Mouse (Mus musculus): Measurements from ENCODE around the gene Hipk4. TPM values are rescaled to one million over a fixed set of nuclear protein-coding genes. Genes with fewer than 3 reads are reported as not detected.

Hipk4 gene
- total RNA-seq, 2 experiments from 2014 or later: not detected

DNA sequence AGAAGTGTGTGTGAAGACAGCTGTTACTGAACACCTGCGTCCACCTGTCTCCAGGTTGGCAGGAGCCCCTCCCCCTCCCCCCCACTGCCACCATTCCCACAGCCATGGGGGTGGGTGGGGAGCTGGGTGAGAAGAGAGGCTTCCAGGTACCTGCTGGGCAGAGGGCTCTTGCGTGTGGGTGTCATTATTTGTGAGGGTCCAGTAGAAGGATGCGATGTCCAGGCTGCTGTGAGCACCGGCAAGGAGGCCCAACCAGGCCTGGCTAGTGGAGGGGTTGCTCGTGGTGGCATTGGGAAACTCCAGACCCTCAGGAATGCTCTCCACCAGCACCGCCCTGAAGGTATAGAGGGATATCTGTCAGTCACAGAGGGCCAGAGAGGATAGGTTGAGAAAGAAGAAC is 17.9 kb downstream of the Hipk4 start:
- DNase-seq: no peak

- peak; percentile 82 to 85 for DNase-seq
Measured at GRCm38 (mm10) chr7:27541431-27541830, 18.4 kb downstream of the Hipk4 start.

GRCm38 (mm10) chr7:27541922-27542321 is 18.9 kb downstream of the Hipk4 start:
- DNase-seq: no peak

DNA sequence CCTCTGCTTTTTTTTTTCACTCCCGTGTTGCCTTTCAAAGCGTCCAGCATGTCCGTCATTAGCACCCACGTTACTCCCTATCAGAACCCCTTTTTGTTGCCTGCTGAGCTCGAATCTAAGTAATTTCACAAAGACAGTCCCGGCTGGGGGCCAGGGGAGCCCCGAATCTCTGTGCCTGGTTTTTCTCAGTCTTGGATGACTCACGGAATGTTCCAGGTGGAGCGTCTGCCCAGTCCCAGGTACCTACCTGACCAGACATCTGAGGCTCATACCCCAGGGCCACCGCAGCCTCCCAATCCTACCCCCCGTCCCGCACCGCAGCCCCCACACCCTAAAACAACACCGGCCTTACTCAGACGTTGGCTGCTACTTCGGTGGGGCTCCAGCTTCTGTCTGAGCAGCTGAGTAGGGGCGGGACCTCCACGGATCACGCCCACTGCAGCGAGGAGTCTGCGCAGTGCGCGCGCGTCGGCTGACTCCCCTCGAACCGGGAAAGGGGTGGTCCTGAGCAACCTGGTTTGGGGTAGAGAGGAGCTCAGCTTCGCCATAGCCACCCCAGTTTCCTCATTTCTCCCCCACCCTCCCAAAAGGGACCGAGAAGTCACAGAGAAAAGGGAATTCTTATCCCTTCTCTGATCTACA is 19.4 kb downstream of the Hipk4 start:
- peak; percentile 91 for DNase-seq

DNA sequence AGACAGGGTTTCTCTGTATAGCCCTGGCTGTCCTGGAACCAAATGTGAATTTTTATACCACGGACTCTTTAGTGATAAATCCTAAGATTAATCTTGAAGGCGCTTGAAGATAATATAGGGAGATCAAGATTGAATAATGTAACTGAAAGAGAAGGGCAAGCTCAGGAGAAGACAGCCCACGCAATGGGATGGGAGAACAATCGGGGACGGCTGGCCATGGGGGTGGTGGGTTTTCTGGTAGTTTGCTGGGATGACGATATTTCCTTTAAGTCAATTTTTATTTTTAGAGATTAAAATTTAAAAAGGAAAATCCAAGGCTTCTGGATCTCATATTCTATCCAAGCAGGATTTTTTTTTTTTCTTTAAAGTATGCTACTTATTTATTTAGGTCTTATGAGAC is 20.0 kb downstream of the Hipk4 start:
- DNase-seq: no peak

- DNase-seq: no peak
Measured at GRCm38 (mm10) chr7:27543851-27544250, 20.8 kb downstream of the Hipk4 start.

DNA sequence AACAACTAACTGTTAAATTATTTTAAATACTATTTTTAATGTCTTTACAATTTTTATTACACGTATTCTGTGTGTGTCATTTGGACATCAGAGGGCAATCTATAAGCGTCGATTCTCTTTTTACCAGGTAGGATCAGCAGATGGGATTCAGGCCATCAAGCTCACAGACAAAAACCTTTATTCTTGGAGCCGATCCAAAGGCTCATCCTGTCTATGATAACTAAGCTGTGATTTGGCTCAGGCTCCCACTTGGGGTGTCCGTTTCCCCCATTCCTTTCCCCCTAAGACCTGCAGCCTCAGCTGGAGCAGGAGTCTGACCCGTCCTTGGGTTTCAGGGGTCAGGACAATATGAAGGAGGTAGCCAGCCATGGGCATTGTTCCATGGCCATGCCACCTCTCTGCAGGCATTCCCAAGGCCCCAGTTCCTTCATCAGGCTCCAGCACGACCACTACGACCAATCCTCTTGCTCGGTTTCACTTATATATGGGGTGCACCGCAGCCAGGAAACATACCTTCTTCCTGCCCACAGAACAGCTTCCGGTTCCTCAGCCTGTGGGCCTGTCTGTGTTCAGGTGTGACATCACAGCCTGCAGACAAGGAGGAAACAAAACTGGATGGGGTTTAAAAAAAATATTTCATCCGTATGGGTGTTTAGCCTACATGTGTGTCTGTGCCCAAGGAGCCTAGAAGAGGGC is 21.8 kb downstream of the Hipk4 start:
- no peak for DNase-seq

DNA sequence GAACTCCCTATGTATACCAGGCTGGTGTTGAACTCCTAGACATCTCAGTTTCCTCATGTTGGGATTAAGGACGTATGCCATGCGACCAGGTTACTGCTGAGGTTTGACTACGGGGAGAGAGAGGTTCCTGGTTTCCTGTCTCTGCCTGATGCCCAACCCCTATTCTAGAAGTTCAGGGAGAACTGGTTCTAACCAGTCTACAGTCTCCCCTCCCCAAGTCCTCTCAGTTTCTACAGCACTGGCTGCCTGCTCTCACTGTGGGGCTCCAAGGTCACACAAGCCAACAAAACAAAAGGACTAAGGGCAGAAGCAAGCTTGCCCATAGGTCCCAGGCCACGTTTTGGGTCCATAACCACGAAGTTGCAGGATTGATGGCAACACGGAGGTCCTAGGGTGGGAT is 26.5 kb downstream of the Hipk4 start:
- no peak for DNase-seq

DNA sequence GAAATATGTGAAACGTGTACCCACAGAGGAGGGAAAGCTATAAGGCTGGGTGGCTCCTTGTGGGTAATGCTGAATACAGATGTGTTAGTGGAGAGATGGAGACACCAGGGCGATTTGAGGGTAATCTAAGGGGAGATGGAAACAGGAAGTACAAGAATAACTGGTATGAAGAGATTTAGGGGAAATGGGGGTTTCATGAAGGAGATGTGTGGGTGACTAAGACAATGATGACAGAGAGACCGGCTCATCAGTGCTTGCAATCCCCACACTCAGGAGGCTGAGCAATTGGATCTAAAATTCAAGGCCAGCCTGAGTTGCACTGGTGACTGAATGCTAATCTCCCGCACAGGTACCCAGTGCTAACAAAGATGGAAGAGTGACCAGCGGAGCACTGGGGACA is 29.0 kb downstream of the Hipk4 start:
- no peak for DNase-seq

GRCm38 (mm10) chr7:27552931-27553513 is 30.0 kb downstream of the Hipk4 start, which contains the start of the genes Pld3 and 2310022A10Rik:
Gene Pld3, minus strand, starts transcription at chr7:27553218.
Gene 2310022A10Rik, plus strand, starts transcription at chr7:27553233.
- DNase-seq: peak; percentile 97

DNA sequence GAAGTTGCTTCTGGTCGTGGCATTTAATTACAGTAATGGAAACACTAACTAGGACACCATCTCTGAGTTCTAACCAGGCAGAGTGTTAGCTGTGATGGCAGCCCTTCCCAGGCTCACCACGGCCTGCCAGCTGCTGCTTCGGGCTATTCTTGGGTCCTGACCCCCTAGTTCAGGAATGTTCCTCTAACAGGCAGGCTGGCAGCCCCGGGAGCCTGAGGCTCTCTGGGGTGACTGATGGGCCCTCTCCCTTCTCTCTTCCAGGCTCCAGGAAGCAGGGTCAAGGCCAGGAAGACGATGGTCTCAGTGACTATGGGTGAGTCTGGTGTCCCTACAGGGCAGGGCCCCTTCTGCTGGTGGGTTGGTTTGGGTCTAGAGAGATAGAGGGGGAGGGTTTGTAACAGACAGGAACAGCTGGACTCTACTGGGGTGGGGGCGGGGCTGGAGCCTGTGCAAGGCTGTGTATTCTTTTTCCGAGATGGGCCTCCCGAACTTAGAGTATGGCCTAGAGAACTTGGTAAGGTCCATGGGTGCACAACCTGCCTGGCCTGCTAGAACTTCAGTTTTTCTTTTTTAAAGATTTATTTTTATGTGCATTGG is 37.3 kb downstream of the Hipk4 start:
- DNase-seq: no peak

- no peak for DNase-seq
Measured at GRCm38 (mm10) chr7:27560978-27561377, 37.9 kb downstream of the Hipk4 start.

DNA sequence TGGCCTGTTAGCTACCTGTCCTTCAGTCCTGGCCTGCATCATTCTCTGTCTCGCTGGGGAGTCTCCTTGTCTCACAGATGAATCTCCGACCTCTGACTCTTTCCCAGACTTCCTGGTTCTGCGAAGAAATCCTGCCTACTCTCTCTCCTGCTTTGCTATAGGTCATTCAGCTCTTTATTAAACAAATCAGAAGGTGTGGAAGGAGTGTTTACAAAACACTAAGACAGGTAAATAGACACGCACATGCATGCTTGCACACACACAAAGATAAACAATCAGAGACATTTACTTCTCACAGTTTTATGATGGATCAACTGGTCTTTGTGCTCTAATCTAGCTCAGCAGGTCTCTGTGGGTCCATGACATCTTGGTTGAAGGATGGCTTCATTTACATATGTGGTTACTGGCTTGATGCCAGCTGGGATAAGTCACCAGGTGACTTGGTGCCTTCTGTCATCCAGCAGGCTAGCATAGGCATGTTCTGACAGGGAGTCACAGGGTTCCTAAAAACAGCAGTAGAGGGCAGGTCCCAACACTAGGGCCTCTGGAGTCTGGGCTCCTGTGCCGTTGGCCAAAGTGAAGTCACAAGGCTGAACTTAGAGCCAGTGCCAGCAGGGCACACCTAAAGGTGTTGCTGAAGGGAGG is 46.6 kb downstream of the Hipk4 start:
- no peak for DNase-seq

DNA sequence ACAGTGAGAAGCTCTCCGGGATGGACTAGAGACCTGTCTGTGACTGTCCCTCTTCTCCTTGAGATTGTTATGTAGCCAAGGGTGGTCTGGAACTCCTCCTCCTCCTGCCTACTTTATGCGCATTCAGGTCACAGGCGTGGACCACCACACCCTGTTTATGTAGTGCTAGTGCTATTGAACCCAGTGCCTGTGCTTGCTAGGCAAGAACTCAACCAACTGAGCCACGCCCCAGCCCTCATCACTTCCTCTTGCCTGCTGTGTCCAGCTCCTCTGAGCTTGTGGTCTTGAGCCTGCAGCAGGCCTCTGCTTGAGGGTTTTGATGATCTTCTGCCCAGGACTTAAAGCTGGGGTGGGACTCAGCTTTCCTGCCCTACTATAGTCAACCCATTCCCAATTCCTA is 49.1 kb downstream of the Hipk4 start:
- DNase-seq: no peak

GRCm38 (mm10) chr7:27574124-27574880 is 51.2 kb downstream of the Hipk4 start:
- no peak for DNase-seq

DNA sequence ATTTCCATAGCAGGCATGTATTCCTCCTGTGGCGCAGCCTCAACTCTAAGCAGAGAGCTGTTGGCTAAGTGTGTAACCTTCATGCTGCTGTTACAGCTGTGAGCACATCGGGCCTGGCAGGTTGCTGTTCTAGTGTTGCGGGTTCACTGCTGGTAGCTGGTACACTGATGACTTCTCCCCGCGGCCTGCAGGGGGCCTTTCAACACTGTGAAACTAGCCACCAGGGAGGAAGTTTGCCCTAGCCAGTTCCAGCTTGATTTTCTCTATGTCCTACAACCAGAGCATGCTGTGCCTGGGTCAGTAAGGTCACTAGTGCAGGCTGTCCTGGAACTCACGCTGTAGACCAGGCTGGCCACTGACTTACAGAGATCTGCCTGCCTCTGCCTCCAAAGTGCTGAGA is 53.8 kb downstream of the Hipk4 start:
- no peak for DNase-seq

DNA sequence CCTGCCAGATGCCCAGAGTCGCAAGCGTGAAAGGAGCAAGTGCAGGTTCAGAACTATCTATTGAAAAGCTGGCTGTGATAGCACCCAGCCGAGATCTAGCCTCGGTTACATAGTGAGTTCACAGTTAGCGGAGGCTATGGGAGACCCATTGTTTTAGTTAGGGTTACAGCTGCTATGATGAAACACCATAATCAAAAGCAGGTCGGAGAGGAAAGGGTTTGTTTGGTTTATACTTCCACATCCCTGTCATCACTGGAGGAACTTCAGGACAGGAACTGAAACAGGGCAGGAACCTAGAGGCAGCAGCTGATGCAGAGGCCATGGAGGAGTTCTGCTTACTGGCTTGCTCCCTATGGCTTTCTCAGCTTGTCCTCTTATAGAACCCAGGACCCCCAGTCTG is 54.5 kb downstream of the Hipk4 start:
- DNase-seq: no peak

GRCm38 (mm10) chr7:27578465-27578864 is 55.4 kb downstream of the Hipk4 start:
- no peak for DNase-seq

GRCm38 (mm10) chr7:27580380-27581174 is 57.5 kb downstream of the Hipk4 start:
- no peak for DNase-seq
